Mouse (Mus musculus): ENCODE results near the gene Cdk14.
"Not testable (repeated sequence)": the region's sequence is repeated elsewhere in the genome, so short reads cannot be mapped to it uniquely, and the experiment has no call there.

The Cdk14 gene

GRCm38 (mm10) chr5:5365285-5366076, 54.6 kb downstream of the Cdk14 start:
- DNase-seq, result no peak

- no peak for DNase-seq
These were observed 58.4 kb downstream of the Cdk14 start for GRCm38 (mm10) chr5:5361684-5362083.

- DNase-seq, result no peak
These were observed 59.8 kb downstream of the Cdk14 start for GRCm38 (mm10) chr5:5360338-5360737.

GRCm38 (mm10) chr5:5359915-5360314, 60.2 kb downstream of the Cdk14 start:
- no peak for DNase-seq

- DNase-seq, result no peak
These were observed 60.7 kb downstream of the Cdk14 start for GRCm38 (mm10) chr5:5359370-5359769.

GRCm38 (mm10) chr5:5358019-5358717, 61.9 kb downstream of the Cdk14 start:
- DNase-seq, result no peak

- no peak for DNase-seq
These were observed 65.3 kb downstream of the Cdk14 start for GRCm38 (mm10) chr5:5354684-5355368.

GRCm38 (mm10) chr5:5353946-5354345, 66.2 kb downstream of the Cdk14 start:
- no peak for DNase-seq

GRCm38 (mm10) chr5:5344646-5345045, 75.5 kb downstream of the Cdk14 start:
- DNase-seq, result no peak

- no peak for DNase-seq
These were observed 76.4 kb downstream of the Cdk14 start for GRCm38 (mm10) chr5:5343741-5344140.

GRCm38 (mm10) chr5:5343267-5343666, 76.8 kb downstream of the Cdk14 start:
- no peak for DNase-seq

GRCm38 (mm10) chr5:5342410-5343137, 77.5 kb downstream of the Cdk14 start:
- DNase-seq, result no peak

- no peak for DNase-seq
These were observed 78.5 kb downstream of the Cdk14 start for GRCm38 (mm10) chr5:5341611-5342010.

- no peak for DNase-seq
These were observed 86.2 kb downstream of the Cdk14 start for GRCm38 (mm10) chr5:5333916-5334315.

GRCm38 (mm10) chr5:5330926-5331460, 89.1 kb downstream of the Cdk14 start:
- no peak for DNase-seq

GRCm38 (mm10) chr5:5329018-5329417, 91.1 kb downstream of the Cdk14 start:
- DNase-seq, result not testable (repeated sequence)

GRCm38 (mm10) chr5:5326716-5327115, 93.4 kb downstream of the Cdk14 start:
- DNase-seq, result no peak

GRCm38 (mm10) chr5:5322699-5323098, 97.4 kb downstream of the Cdk14 start:
- no peak for DNase-seq

- DNase-seq, result no peak
These were observed 99.5 kb downstream of the Cdk14 start for GRCm38 (mm10) chr5:5320506-5321181.

- no peak for DNase-seq
These were observed 100.1 kb downstream of the Cdk14 start for GRCm38 (mm10) chr5:5319824-5320505.

- no peak for DNase-seq
These were observed 105.8 kb downstream of the Cdk14 start for GRCm38 (mm10) chr5:5314270-5314669.

Data from thymus, adult 18-20 months (tissue).